Mouse (Mus musculus) adipocyte (in vitro differentiated cells): ENCODE results near the gene Psmb2.

Source experiments
- DNase-seq: peaks from one replicate; pipeline ENCODE4 v3.0.0-alpha.2; 2016; ENCODE audit warnings: low spot score

The Psmb2 gene

GRCm38 (mm10) chr4:126752608-126753141 is 75.2 kb downstream of the Psmb2 start:
- DNase-seq: no peak

- peak; percentile 94 for DNase-seq
Observed at GRCm38 (mm10) chr4:126753268-126754230, 76.1 kb downstream of the Psmb2 start, which contains the start of the genes Ncdn and AU040320. Gene Ncdn, minus strand, starts transcription at chr4:126753438. Gene AU040320, plus strand, starts transcription at chr4:126753544.

GRCm38 (mm10) chr4:126754231-126754611 is 76.8 kb downstream of the Psmb2 start:
- no peak for DNase-seq

- no peak for DNase-seq
Observed at GRCm38 (mm10) chr4:126754736-126755374, 77.4 kb downstream of the Psmb2 start.

GRCm38 (mm10) chr4:126756766-126757165 is 79.3 kb downstream of the Psmb2 start:
- DNase-seq: peak; percentile 78

- no peak for DNase-seq
Observed at GRCm38 (mm10) chr4:126758299-126758698, 80.9 kb downstream of the Psmb2 start.
